Mouse (Mus musculus) spleen, adult 18-20 months (tissue): ENCODE results near the gene Camkmt.

Source experiments
- DNase-seq, 2 experiments: peaks; one replicate each; pipeline ENCODE4 v3.0.0; 2022; ENCODE audit warnings: mixed read lengths in 2 of 2

The Camkmt gene

DNA sequence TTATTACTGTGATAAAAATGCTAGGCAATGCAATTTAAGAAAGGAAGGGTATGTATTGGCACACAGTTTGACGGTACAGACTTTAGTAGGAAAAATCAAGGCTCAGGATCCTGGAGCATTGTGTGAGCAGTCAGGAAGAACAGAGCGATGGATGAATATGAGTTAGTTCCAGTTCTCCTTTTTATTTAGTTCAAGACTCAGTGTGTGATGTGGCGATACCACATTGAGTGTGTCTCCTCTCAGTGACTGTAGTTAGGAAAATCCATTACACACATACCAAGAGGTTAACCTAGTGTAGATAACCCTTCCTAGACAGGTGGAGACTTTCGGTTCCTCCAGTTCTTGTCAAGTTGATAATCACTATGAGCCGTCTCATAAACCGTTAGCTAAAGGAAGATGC is 1.4 kb downstream of the Camkmt start:
- no peak for DNase-seq

- no peak for DNase-seq
Observed at GRCm38 (mm10) chr17:85096396-85096795, 6.0 kb downstream of the Camkmt start.

DNA sequence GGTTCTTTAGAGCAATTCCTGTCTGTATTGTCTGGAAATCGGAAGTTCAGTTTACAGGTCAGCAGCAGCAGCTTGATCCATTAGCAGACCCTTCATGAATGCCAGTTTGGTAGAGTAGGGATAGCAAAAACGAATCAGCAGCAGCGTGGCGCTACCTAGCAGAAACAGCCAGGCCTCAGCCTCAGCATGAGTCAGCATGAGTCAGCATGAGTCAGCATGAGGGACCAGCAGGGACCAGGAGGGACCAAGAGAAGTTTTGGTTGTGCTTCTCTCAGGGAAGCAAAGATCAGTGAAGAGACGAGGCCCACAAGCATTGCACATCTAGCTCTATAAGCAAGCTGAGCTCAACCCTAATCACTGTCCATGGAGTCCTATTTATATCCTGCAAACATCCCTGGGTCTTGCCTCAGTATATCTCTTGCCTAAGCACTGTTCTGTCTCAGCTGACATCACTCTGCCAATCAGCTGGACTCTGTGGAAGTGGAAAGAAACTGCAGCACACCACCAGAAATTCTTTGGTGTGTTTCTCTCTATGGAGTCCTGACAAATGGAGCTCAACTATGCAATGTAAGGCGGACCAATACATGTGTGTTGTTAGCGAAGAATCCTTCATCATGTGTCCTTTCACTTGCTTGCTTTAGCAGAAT is 8.4 kb downstream of the Camkmt start:
- no peak for DNase-seq

DNA sequence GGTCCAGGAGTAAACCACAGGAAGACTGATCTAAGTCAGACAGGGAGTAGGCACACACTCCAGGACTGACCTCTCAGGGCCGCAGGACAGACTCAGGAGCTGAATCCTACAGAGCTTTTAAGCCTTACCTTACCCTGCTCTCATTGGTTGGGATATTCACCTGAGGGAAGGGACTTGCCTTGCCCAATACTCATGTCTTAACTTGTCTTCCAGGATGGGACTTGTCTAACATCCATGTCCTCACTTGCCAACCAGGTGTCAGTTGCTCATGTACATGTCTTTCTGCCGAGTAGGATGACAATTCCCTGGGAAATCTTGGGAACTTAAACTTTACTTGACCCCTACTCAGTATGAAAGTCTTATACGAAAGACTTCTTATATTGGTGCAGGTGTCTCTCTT is 9.9 kb downstream of the Camkmt start:
- no peak for DNase-seq

- DNase-seq, result no peak
Observed at GRCm38 (mm10) chr17:85101751-85102150, 11.4 kb downstream of the Camkmt start.

GRCm38 (mm10) chr17:85103310-85103709 is 13.0 kb downstream of the Camkmt start:
- DNase-seq, result no peak

DNA sequence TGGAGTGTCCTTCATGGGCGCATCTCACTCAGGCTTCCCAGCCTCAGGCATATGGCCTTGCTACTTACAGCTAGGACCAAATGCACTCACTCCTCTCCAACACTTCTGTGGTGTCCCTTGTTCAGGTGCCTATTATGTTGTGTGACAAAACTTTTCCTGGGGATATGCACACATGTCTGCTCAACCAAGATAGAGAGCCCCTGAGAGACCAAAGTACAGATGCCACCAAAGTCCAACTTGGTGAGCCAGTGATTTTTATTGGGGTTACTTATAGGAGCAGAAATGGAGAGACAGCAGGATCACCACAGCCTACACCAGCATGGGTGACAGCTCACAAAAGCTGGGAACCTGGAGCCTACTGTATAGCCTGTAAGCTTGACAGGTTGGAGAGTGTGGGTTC is 20.3 kb downstream of the Camkmt start:
- no peak for DNase-seq

DNA sequence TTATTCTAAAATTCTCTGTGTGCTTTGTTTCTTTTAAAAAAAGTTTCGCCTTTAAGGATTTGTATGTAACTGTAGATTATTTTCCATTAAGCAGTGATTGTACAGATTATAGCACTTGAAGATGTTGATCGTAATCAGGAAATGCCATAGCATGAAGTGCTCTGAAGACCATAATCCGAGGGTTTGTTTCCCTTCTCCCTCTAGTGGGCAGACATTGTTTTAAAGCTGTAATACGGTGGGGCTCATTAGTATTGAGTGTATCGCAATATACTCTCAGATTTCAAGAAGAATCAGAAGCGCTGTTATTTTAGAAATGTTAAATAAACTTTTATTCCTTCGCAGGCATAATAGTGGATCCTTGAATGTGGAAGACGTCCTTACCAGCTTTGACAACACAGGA is 23.1 kb downstream of the Camkmt start:
- DNase-seq, result no peak

DNA sequence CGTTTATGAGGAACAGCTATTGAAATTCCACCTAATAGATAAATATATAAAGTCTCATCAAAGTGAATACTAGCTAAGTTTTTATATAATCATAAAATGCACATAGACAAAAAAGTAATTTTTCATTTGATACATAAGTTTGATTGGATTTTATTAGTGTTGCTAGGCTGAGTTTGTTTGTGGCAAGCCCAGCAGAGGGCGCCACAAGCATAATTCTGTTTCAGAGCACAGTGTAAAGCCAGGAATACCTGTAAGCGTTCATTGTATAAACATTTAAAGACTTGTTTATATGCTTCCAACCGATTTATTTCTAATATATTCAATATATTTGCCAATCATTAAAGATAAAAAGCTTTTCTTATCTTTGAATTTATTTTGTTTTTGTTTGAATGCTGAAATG is 26.3 kb downstream of the Camkmt start:
- peak; percentile 18 to 63 for DNase-seq

GRCm38 (mm10) chr17:85138393-85138792 is 48.0 kb downstream of the Camkmt start:
- DNase-seq, result no peak

- no peak for DNase-seq
Observed at GRCm38 (mm10) chr17:85141621-85142020, 51.3 kb downstream of the Camkmt start.

DNA sequence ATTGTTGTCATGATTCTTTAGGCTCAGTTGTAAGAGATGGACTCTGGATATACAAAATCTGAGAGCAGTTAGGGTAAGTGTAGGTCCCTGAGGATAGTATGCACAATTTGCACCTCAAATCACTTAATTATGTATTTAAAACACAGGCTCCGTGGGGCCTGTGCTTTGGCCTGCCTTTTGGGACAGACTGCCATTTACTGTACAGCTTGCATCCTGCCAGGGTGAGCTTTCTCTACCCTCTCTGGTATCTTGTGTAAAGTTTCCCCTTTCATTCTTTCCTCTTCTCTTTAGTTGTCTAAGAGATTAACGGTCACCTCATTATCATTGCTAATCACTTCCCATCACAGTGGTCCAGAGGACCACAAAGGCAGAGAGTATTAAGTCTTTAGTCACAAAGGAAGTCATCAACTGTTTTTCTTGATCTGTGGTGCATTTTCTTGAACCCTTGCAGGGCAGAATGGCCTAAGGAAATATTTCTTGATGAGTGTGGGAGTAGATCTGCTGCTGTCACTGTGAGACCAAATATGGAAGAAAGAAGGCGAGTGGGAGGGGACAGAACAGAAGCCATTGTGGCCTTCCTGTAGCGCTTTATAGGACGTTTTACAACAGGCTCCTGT is 52.3 kb downstream of the Camkmt start:
- no peak for DNase-seq

- no peak for DNase-seq
Observed at GRCm38 (mm10) chr17:85144141-85144540, 53.8 kb downstream of the Camkmt start.

- DNase-seq, result no peak
Observed at GRCm38 (mm10) chr17:85148348-85148747, 58.0 kb downstream of the Camkmt start.

DNA sequence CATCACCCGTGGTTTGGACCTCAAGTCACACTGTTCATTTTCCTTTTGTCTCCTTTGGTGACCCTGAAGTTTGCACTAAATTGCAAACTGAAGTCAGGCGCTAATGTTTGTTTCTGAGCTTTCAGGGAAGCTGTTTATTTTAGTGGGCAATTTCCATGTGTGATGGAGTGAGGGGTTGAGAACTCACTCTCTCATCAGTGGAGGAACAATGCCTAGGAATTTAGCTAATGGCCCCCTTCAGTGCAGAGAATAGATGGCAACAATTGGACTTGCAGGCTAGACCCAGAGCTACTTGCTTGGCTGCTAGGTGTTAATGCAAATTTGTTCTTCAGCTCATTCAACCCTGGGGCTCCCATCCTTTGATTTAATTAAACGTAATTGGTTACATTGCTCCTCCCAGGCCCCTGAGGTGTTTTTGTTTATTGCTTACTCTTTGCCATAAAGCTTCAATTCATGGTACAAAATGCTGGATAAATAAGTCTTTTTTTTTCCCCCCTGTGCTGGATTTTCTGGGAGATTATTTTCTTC is 58.9 kb downstream of the Camkmt start:
- no peak for DNase-seq

DNA sequence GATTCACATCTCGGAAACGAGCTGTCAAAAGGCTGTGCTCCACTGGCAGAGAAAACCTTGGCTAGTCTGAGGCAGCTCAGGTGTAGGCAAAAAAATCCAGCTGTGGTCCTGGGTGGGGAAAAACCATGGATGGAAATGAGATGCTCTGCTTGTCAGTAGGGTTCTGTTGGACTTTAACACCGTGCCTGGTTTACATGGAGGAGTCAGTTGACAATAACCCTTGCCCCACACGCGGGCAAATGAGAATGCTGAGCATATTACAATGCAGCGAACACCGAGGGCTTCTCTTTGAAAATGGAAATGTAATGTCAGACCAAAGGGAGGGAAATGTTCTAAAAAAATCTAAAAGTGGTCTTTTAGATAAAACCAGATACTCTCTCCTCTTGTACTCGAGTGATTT is 60.9 kb downstream of the Camkmt start:
- no peak for DNase-seq

- DNase-seq, result no peak
Observed at GRCm38 (mm10) chr17:85158202-85158601, 67.8 kb downstream of the Camkmt start.

- DNase-seq, result no peak
Observed at GRCm38 (mm10) chr17:85159526-85159925, 69.2 kb downstream of the Camkmt start.

DNA sequence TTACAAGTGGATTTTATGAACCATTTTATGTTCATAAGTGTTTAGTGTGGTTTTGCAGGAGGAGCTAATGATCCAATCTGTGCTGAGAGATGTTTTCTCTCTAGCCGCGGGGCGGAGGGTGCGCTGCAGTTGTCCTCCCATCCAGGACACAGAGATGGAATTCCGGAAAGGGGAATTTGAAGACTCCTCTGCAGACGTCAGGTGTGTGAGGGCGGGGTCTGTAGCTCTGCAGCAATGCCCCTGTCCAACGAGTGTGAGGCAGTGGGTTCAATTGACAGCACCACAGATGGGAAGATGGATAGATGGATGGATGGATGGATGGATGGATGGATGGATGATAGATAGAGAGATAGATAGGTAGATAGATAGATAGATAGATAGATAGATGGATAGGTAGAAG is 70.4 kb downstream of the Camkmt start:
- DNase-seq, result no peak

- no peak for DNase-seq
Observed at GRCm38 (mm10) chr17:85162569-85163271, 72.4 kb downstream of the Camkmt start.

DNA sequence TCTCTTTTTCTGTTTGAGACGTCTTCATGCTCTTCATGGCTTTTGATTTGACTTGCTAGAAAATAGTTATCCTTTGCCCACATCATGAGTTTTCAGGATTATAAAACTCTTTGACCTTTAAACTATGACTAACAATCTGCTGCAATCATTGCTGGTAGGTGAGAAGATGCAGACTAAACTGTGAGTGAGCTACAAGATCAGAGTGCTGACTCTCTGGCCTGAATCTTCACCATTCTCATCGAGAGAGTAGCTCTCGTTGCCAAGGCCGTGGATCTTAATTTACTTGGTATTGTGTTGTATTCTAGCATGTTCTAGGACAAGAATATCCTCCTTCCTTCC is 72.9 kb downstream of the Camkmt start:
- no peak for DNase-seq

- DNase-seq, result no peak
Observed at GRCm38 (mm10) chr17:85168761-85169160, 78.4 kb downstream of the Camkmt start.

DNA sequence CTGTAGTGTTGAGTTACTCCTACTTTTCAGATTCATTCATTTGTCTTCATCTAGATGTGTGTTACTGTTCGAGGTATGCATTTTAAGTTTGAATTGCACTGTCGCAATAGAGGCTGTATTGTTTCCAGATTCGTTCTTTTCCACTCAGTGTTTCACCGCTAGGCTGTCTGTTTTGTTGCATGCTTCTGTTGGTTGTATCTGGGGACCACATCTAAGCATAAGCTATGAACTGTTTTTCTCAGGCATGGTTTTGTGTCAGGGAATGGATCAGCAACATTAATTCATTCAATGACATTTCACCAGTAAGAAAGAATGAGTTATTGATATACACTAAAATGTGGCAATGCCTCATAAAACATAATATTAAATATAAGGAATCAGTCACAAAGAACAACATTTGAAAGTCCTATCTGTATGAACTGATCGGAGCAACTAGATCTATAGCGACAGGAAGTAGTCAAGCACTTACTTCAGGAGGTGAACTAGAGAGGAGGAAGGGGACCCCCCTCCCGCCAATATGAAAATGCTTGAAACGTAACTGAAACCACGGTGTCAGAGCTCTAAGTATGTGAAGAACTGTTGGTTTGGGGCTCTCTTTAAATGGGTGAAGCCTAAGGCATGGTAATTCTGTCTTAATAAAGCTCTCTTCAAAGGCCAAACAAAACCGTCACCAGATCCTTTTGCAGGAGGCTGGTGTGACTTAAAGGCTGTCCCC is 80.3 kb downstream of the Camkmt start:
- DNase-seq, result no peak

DNA sequence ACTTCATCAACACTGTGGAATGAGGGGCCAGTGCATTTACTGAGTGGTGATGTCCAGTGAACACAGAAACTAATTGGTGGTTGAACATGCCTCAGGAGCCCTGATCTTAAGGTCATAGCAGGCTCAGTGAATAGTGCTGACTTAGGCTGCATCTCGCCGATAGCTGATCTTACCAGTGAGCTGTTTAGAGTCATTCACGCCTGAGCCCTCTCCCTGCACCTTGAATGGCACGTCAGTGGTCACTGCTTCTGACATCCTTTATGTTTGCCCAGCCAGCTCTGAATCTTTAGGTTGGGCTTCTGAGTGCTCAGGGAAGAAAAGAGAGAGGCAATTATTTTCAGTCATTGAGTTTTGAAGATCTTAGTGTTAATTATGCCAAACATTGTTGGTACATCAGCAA is 81.6 kb downstream of the Camkmt start:
- no peak for DNase-seq
